In genomic region chr11:98602090-98602690, GRCm38 (mm10) we compare ENCODE assay signal across 10 mouse cellular contexts. TPM values are rescaled to one million over a fixed set of nuclear protein-coding genes. Genes with fewer than 3 reads are reported as not detected.
A peak's percentile ranks its signal among the peaks of the same experiment; 100 is the strongest.
DNase-seq lines count a peak whose midpoint lies in the region; ATAC-seq and TF ChIP-seq lines count a peak whose summit lies in the region.
"Had no signal": no experiment of that assay in that cellular context is flagged by ENCODE, and none has a peak within 500 bp of the region (broad histone marks: within the 10 kb centered on the region; RNA-seq: fewer than 3 reads in every experiment).

No protein-coding gene starts in this region.

- 2% methylated on average over 20 of the region's 20 CpGs for WGBS in kidney, embryonic 16.5 days
- 3% methylated on average over 20 of the region's 20 CpGs for WGBS in embryonic facial prominence, embryonic 13.5 days
- WGBS in intestine, postnatal 0 days: 3% methylated on average over 20 of the region's 20 CpGs
- under 1% methylated on average over 20 of the region's 20 CpGs for WGBS in midbrain, embryonic 11.5 days

- peaks cover 6% of the 10 kb centered on the region; the same call in 1 of the 2 replicates for H3K4me1 ChIP-seq in kidney, embryonic 16.5 days (ENCODE audit: insufficient read depth, low read length)
- peaks cover 12% of the 10 kb centered on the region; the same call in 1 of the 2 replicates for H3K4me1 ChIP-seq in embryonic facial prominence, embryonic 13.5 days
- H3K4me1 ChIP-seq in intestine, postnatal 0 days (replicated peaks; ENCODE audit: control insufficient read depth, insufficient read depth, low read length): no peaks in the 10 kb centered on the region; the same call in 1 of the 2 replicates
- H3K4me1 ChIP-seq in midbrain, embryonic 11.5 days (ENCODE audit: control insufficient read depth, insufficient read depth, low read length): peaks cover 5% of the 10 kb centered on the region

- H3K27me3 ChIP-seq in kidney, embryonic 16.5 days (ENCODE audit: insufficient read depth, low read length): peaks cover 24% of the 10 kb centered on the region
- peaks cover 63% of the 10 kb centered on the region for H3K27me3 ChIP-seq in embryonic facial prominence, embryonic 13.5 days
- peaks cover 11% of the 10 kb centered on the region; the same call in 1 of the 2 replicates for H3K27me3 ChIP-seq in intestine, postnatal 0 days (replicated peaks; ENCODE audit: control insufficient read depth, insufficient read depth, low read length)
- peaks cover 2% of the 10 kb centered on the region; the same call in 1 of the 2 replicates for H3K27me3 ChIP-seq in midbrain, embryonic 11.5 days (ENCODE audit: control insufficient read depth, insufficient read depth, low read length)

- intact Hi-C loops in left cerebral cortex, postnatal 36 days (cut with DNase I): no loop called here

- H3K27ac ChIP-seq in kidney, embryonic 16.5 days (ENCODE audit: low read length): no peak overlapping the region
- no peak overlapping the region for H3K27ac ChIP-seq in embryonic facial prominence, embryonic 13.5 days
- H3K27ac ChIP-seq in intestine, postnatal 0 days (ENCODE audit: low read depth, low read length): no peak overlapping the region
- H3K27ac ChIP-seq in midbrain, embryonic 11.5 days (ENCODE audit: low read depth, low read length): no peak overlapping the region

- peak overlapping the region; percentile 54 for H3K4me2 ChIP-seq in kidney, embryonic 16.5 days (replicated peaks; ENCODE audit: low read depth, low read length)
- H3K4me2 ChIP-seq in embryonic facial prominence, embryonic 13.5 days: peak overlapping the region; percentile 44
- H3K4me2 ChIP-seq in intestine, postnatal 0 days (replicated peaks; ENCODE audit: low read depth): peak overlapping the region; percentile 70
- peak overlapping the region; percentile 54 for H3K4me2 ChIP-seq in midbrain, embryonic 11.5 days

- TF ChIP-seq CTCF in intestine, postnatal 0 days (IDR thresholded peaks at IDR 0.05; ENCODE audit: low read depth): no peak

- H3K36me3 ChIP-seq in kidney, embryonic 16.5 days (ENCODE audit: insufficient read depth, low read length): no peaks in the 10 kb centered on the region
- no peaks in the 10 kb centered on the region for H3K36me3 ChIP-seq in embryonic facial prominence, embryonic 13.5 days
- H3K36me3 ChIP-seq in intestine, postnatal 0 days (ENCODE audit: control insufficient read depth, insufficient read depth): no peaks in the 10 kb centered on the region
- no peaks in the 10 kb centered on the region for H3K36me3 ChIP-seq in midbrain, embryonic 11.5 days (ENCODE audit: control insufficient read depth, insufficient read depth, low read length)

- no peak for DNase-seq in kidney, adult 9 months
- peak; percentile 94 for DNase-seq in midbrain, embryonic 11.5 days (ENCODE audit: low spot score, missing footprints)
- peak; percentile 42 for DNase-seq in thymus, postnatal 25 days
- DNase-seq in cerebellum, adult 11-12 months: no peak
- DNase-seq in left cerebral cortex, postnatal 36 days (ENCODE audit: low spot score in 2 of 2): no peak

- peak; percentile 37; the same call in 1 of the 2 replicates for ATAC-seq in kidney, embryonic 16.5 days (ENCODE audit: low FRiP score, low TSS enrichment)
- no peak for ATAC-seq in embryonic facial prominence, embryonic 13.5 days (ENCODE audit: insufficient number of reproducible peaks, insufficient read depth, low FRiP score, low TSS enrichment, low read depth)
- peak; percentile 37 for ATAC-seq in intestine, postnatal 0 days
- peak; percentile 83 for ATAC-seq in midbrain, embryonic 11.5 days (ENCODE audit: low FRiP score)

- peak overlapping the region; percentile 43 for H3K9ac ChIP-seq in kidney, embryonic 16.5 days (replicated peaks; ENCODE audit: low read length)
- H3K9ac ChIP-seq in embryonic facial prominence, embryonic 13.5 days: no peak overlapping the region
- no peak overlapping the region for H3K9ac ChIP-seq in intestine, postnatal 0 days (ENCODE audit: low read depth, low read length)
- peak overlapping the region; percentile 47 for H3K9ac ChIP-seq in midbrain, embryonic 11.5 days (ENCODE audit: low read length)

- H3K4me3 ChIP-seq in kidney, embryonic 16.5 days (ENCODE audit: low read length): peak overlapping the region; percentile 37
- H3K4me3 ChIP-seq in embryonic facial prominence, embryonic 13.5 days: peak overlapping the region; percentile 24
- H3K4me3 ChIP-seq in intestine, postnatal 0 days (ENCODE audit: low read depth, low read length): peak overlapping the region; percentile 29
- peak overlapping the region; percentile 28 for H3K4me3 ChIP-seq in midbrain, embryonic 11.5 days (ENCODE audit: low read depth, low read length)
- H3K4me3 ChIP-seq: myocyte had no signal

- no peaks in the 10 kb centered on the region for H3K9me3 ChIP-seq in kidney, embryonic 16.5 days (ENCODE audit: low read length)
- no peaks in the 10 kb centered on the region for H3K9me3 ChIP-seq in embryonic facial prominence, embryonic 13.5 days
- no peaks in the 10 kb centered on the region for H3K9me3 ChIP-seq in intestine, postnatal 0 days (ENCODE audit: control insufficient read depth)
- H3K9me3 ChIP-seq in midbrain, embryonic 11.5 days (ENCODE audit: control insufficient read depth, low read length): no peaks in the 10 kb centered on the region

RNA-seq across cellular contexts. Expression of gene Lrrc3c, which starts 4.1 kb away (rescaled TPM):
- polyA plus RNA-seq in kidney, embryonic 16.5 days (2015; fragmentation: Nextera tagmentation; extraction: Ambion mirVana): not detected in 2 replicates
- polyA plus RNA-seq in embryonic facial prominence, embryonic 13.5 days (2015; fragmentation: Nextera tagmentation; extraction: Ambion mirVana): not detected in 2 replicates
- not detected in 2 replicates for polyA plus RNA-seq in intestine, postnatal 0 days (2015; fragmentation: Nextera tagmentation; extraction: Ambion mirVana)
- polyA plus RNA-seq in midbrain, embryonic 11.5 days (2014; fragmentation: Nextera tagmentation; extraction: Ambion mirVana): not detected in 2 replicates
- not detected for total RNA-seq in left cerebral cortex, postnatal 36 days (2021)
- total RNA-seq: adrenal gland, adult 18-20 months had no signal
- polyA plus RNA-seq: myocyte had no signal

RNA-seq across cellular contexts. Expression of gene Ormdl3, which starts 15.0 kb away (rescaled TPM):
- 67.2 and 67.6 TPM in 2 replicates for polyA plus RNA-seq in kidney, embryonic 16.5 days (2015; fragmentation: Nextera tagmentation; extraction: Ambion mirVana)
- 69.4 and 71.9 TPM in 2 replicates for polyA plus RNA-seq in embryonic facial prominence, embryonic 13.5 days (2015; fragmentation: Nextera tagmentation; extraction: Ambion mirVana)
- 139 and 150 TPM in 2 replicates for polyA plus RNA-seq in intestine, postnatal 0 days (2015; fragmentation: Nextera tagmentation; extraction: Ambion mirVana)
- 9.7 and 12.0 TPM in 2 replicates for polyA plus RNA-seq in midbrain, embryonic 11.5 days (2014; fragmentation: Nextera tagmentation; extraction: Ambion mirVana)
- 10 to 100 TPM; 46.5 to 47.8 TPM for total RNA-seq in left cerebral cortex, postnatal 36 days (2021)

RNA-seq across cellular contexts. Expression of gene Gm12355, which starts 23.3 kb away (rescaled TPM):
- polyA plus RNA-seq in kidney, embryonic 16.5 days (2015; fragmentation: Nextera tagmentation; extraction: Ambion mirVana): 0.86 and 1.6 TPM in 2 replicates
- polyA plus RNA-seq in embryonic facial prominence, embryonic 13.5 days (2015; fragmentation: Nextera tagmentation; extraction: Ambion mirVana): 0.80 and 4.0 TPM in 2 replicates
- polyA plus RNA-seq in intestine, postnatal 0 days (2015; fragmentation: Nextera tagmentation; extraction: Ambion mirVana): 0.56 and 0.58 TPM in 2 replicates
- 1.3 and 1.4 TPM in 2 replicates for polyA plus RNA-seq in midbrain, embryonic 11.5 days (2014; fragmentation: Nextera tagmentation; extraction: Ambion mirVana)
- 10 to 100 TPM in 1 of 2 experiments, 1 to 10 TPM in 1; 9.4 to 10.6 TPM for total RNA-seq in left cerebral cortex, postnatal 36 days (2021)

RNA-seq across cellular contexts. Expression of gene Gsdma3, which starts 24.0 kb away (rescaled TPM):
- polyA plus RNA-seq in kidney, embryonic 16.5 days (2015; fragmentation: Nextera tagmentation; extraction: Ambion mirVana): not detected in 2 replicates
- not detected in 2 replicates for polyA plus RNA-seq in embryonic facial prominence, embryonic 13.5 days (2015; fragmentation: Nextera tagmentation; extraction: Ambion mirVana)
- polyA plus RNA-seq in intestine, postnatal 0 days (2015; fragmentation: Nextera tagmentation; extraction: Ambion mirVana): not detected in 2 replicates
- not detected in 2 replicates for polyA plus RNA-seq in midbrain, embryonic 11.5 days (2014; fragmentation: Nextera tagmentation; extraction: Ambion mirVana)
- total RNA-seq in left cerebral cortex, postnatal 36 days (2021): not detected
- polyA plus RNA-seq: myocyte had no signal

RNA-seq across cellular contexts. Expression of gene Gsdma2, which starts 44.4 kb away (rescaled TPM):
- not detected in 2 replicates for polyA plus RNA-seq in kidney, embryonic 16.5 days (2015; fragmentation: Nextera tagmentation; extraction: Ambion mirVana)
- polyA plus RNA-seq in embryonic facial prominence, embryonic 13.5 days (2015; fragmentation: Nextera tagmentation; extraction: Ambion mirVana): not detected in 2 replicates
- 0.14 and 0.16 TPM in 2 replicates for polyA plus RNA-seq in intestine, postnatal 0 days (2015; fragmentation: Nextera tagmentation; extraction: Ambion mirVana)
- not detected in 2 replicates for polyA plus RNA-seq in midbrain, embryonic 11.5 days (2014; fragmentation: Nextera tagmentation; extraction: Ambion mirVana)
- not detected for total RNA-seq in left cerebral cortex, postnatal 36 days (2021)
- polyA plus RNA-seq: myocyte had no signal

Comparison
In these comparisons a context has a peak if more than half of its experiments do, and no peak if none do; other contexts are left out.
1. H3K9ac ChIP-seq: peak in kidney, embryonic 16.5 days (single experiment) and midbrain, embryonic 11.5 days (single experiment); none in embryonic facial prominence, embryonic 13.5 days (single experiment) and intestine, postnatal 0 days (single experiment).
2. DNase-seq: peak in midbrain, embryonic 11.5 days (single experiment) and thymus, postnatal 25 days (single experiment); none in kidney, adult 9 months (single experiment), cerebellum, adult 11-12 months (single experiment) and left cerebral cortex, postnatal 36 days (0 of 2).
3. Peak in every context shown above with its lines, with median percentiles within 50 percentile points of each other: H3K4me2 ChIP-seq and H3K4me3 ChIP-seq.